Mouse (Mus musculus) CD8-positive naive resting alpha-beta T cell, adult 2 months (primary cell): ENCODE measurements at regions not wholly inside any gene's neighbourhood (a gene's known extent, or its start where the extent isn't known, plus 50 kb on each side); places are given as distances from the start of the nearest gene placed in this dataset.

Experiments used
- DNase-seq, 2 experiments: peaks; one replicate each; pipeline ENCODE4 v3.0.0; 2022; ENCODE audit warnings: low read depth in 2 of 2, low spot score in 2 of 2

DNA sequence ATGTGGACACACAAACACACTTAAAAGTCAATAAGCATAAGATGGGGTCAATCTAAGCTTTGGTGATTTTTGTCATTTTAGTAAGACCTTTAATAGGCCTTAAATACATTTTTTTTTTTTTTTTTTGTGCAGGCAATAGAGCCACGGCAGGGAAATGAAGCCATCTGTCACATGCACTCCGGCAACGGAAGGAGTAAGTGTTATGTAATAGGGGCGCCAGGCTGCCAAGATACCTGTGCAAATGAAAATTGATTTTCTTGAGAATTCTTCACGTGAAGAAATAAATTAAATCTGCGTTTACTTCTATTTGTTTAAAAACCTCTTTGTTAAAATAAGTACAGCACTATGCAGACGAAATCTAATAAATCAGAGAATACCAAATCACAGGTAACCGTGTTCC lies 54.6 kb upstream of the Card11 start:
- DNase-seq: no peak

DNA sequence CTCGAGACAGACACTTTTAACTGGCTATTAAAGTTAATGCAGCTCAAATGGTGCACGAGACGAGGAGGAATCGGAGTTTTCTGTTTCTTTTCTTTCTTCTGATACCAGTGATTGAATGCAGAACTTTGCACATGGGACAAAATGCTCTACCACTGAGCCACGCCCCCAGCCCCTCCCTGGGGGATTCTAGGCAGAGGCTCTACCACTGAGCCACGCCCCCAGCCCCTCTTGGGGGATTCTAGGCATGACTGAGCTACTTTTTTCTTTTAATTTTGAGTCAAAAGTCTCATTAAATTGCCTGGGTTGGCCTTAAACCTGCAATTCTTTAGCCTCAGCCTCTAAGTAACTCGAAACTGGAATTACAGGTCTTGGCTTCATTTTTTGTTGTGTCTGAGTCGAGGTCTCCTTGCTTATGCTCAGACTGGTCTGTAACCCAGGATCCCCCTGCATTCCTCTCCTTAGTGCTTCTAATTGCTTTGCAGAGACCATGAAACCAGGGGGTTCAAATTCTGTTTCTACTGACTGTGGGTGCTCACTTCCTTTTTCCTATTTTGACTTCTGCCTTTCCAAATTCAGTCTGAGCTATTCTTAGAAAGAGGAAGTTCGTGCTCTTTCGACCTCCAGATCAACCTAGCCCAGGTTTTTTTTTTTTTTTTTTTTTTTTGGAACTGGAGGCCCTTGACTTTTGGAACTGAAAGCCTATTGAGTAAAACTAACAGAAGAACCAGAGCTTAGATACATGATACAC lies 55.4 kb upstream of the Card11 start:
- DNase-seq: no peak

DNA sequence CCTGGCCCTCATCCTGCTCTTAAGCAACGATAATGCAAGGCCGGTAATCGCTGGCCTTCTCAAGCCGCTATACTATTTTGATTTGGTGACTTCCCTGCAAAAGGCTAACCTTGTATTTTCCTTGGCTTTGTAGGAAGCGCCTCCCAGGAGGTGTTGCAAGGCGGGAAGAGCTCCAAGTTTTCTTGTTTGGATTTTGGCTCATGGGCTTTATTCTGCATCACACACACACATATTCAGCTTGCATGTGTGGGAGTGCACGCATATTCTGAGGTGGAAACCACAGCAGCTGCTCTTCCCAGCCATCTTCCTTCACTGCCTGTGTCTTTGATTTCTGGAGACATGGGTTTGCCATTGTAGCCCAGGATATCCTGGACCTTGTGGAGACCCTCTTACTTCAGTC lies 57.8 kb upstream of the Card11 start:
- no peak for DNase-seq

DNA sequence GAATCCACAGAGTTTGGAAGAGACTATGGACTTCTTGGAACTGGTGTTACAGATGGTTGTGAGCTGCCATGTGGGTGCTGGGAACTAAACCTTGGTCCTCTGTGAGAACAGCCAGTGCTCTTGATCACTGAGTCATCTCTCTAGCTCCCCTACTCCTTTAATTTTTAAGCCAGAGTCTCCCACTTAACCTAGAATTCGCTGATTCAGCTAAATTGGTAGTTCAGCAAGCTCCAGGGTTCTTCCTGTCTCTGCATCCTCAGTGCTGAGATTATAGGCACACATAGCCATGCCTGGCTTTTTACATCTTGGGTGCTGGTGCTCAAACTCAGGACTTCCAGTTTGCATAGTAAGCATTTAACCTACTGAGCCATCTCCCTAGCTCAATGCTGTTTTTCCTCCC lies 58.5 kb upstream of the Card11 start:
- no peak for DNase-seq

DNA sequence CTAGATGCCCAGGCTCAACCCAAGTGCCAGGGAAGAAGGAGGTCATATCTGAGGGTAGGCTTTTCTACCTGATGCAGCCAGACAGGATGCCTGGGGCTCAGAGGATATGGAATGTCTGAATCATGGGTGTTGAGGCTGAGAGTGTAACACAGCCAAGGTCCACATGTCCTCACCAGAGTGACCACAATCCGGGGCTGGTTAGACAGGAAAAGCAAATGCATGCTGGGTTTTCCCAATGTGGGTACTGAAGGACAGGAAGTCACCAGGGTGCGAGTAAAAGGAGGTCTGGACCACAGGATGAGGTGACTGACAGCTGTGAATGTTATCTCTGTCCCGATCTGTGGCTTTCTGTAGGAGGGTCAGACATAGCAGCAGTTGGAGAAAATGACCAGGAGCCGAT lies 61.8 kb upstream of the Card11 start:
- no peak for DNase-seq

- no peak for DNase-seq
Measured at GRCm38 (mm10) chr5:141067561-141067960, 67.2 kb upstream of the Card11 start.

- DNase-seq: no peak
Measured at GRCm38 (mm10) chr5:141074457-141074856, 74.1 kb upstream of the Card11 start.

GRCm38 (mm10) chr5:141076158-141076557 lies 75.8 kb upstream of the Card11 start:
- no peak for DNase-seq

- no peak for DNase-seq
Measured at GRCm38 (mm10) chr5:141076942-141077341, 76.6 kb upstream of the Card11 start.

DNA sequence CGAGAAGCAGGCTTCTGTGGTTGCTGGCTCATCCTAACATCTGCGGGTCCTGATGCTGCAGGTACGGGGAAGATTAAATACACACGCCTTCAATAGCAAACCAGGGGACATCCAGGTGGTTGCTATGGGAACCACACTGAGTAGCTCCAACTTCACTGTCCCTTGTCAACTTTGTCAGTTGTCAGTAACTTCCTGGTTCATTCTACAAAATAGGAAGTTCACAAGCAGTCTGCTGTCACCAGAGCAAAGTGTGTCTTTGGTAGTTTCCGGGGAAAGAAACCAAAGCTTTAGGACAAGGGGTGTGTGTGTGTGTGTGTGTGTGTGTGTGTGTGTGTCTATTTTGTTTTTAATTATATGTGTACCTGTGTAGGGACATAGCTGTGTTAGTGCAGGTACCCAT lies 80.5 kb upstream of the Card11 start:
- DNase-seq: no peak

- peak in 1 of 2 experiments; percentile 16 for DNase-seq
Measured at GRCm38 (mm10) chr5:141084056-141084730, 83.8 kb upstream of the Card11 start.

- peak in 1 of 2 experiments; percentile 29 for DNase-seq
Measured at GRCm38 (mm10) chr5:141084746-141085145, 84.4 kb upstream of the Card11 start.

DNA sequence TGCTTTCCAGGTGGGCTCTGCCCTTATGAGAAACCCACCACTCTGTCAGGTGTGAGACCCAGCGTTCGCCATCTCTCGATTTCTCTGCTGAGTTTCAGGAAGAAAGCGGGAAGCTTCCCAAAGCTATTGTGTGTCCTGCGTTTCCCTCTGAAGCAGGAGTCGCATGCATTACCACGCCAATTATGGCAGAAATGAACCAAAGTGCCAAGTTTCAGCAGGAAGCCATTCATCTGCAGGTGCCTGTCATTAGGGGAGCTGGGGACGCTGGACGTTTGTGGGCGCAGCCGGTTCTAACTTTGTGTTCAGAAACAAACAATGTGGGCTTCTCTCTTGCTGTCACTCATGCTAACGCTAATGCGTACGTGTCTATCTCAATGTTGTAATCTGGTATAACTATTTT lies 91.3 kb upstream of the Card11 start:
- no peak for DNase-seq

- peak in 1 of 2 experiments; percentile 53 for DNase-seq
Measured at GRCm38 (mm10) chr5:141093641-141094040, 93.3 kb upstream of the Card11 start.

GRCm38 (mm10) chr5:141097878-141098277 lies 97.5 kb upstream of the Card11 start:
- no peak for DNase-seq

GRCm38 (mm10) chr5:141111666-141112065 lies 111.3 kb upstream of the Card11 start:
- no peak for DNase-seq

DNA sequence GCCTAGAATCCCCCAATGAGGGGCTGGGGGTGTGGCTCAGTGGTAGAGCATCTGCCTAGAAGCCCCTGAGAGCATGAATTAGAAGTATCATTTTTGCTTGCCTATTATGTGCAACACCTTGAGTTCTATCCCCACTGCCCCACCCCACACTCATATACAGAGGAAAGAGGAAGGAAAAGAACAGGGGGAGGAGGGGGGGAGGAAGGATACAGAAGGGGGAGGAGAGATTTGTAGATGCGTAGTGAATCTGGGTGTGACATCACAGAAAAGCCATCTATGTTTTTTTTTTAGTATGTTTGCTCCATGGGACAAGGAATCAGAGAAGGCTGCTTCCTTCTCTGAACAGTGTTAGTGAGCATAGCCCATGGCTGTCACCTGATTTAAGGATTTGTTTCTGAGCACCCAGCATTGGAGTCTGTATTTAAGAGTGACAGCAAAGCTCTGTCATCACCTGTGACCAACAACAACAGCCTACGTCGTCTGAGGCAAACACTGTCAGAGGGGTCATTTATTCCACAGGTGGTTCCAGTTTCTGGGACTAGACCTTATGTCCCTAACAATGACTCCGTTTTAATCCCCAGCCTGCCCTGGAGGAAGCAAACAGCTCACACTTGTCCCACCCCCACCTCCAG lies 115.0 kb upstream of the Card11 start:
- DNase-seq: no peak

DNA sequence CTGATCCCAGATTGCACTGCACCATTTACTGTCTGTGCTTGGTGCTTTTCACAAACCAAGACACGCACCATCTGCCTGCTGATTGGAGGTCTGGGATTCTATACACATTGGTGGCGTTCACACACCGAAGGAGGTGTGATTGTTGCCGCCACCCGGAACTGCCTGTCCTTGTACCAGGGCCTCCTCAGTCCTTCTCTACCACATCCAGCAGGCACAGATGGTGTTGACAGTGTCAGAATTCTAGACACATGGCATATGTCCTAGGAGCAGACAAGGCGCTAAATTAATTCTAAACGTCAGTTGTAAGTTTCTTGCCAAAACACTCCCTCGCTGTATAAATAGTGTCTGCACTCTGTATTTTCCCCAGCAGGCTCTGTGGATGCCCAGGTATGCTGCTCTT lies 115.6 kb upstream of the Card11 start:
- DNase-seq: no peak

DNA sequence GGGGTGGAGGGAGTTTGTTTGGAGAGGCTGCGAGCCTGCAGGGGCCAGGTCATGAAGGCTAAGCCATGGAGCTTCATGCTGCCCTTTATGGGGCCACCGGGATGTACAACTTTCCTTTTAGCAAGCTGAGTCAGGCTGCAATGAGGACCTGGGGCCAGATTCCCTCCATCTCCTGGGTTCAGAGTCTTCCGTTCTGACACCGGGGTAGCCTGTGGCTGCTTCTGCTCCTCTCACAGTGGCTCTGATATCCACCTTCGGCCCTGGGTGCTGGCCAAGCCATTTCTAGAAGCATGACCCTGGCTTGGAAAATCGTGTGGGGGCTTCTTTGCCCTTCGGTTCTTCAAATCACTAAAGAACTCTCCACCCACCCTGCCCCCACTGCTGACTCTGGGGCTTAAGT lies 115.4 kb upstream of the Sdk1 start:
- no peak for DNase-seq

DNA sequence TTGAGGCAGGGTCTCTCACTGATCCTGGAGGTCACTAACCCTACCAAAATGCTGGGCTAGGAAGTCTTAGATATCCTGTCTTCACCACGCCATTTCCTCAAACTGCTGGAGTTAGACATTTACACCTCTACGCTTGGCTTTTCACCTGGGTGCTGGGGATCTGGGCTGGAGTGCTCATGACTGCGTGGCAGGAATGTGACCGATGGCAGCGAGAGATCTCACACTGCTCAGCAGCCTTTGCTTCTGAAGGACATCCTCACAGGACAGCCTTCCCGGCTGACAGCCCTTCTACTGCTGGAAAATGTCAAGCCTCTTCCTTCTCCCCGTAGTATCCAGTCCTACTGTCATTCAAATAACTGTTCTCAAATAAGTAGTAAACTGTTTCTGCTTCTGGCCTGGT lies 114.8 kb upstream of the Sdk1 start:
- no peak for DNase-seq

DNA sequence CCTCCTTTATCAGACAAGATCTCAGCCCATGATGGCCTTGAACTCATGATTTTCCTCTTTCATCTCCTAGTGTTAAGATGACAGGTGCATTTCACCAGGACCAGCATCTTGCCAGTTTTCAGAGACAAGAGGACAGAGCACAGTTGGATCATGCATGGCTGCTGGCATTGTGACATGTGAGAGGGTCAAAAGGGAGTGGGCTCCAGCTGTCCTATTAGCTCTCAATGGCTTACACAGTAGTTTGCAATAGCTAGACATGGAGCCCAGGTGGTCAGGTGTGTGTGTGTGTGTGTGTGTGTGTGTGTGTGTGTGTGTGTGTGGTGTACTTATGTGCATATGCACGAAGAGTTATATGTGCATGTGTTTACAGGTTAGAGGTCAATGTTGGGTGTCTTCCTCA lies 110.3 kb upstream of the Sdk1 start:
- no peak for DNase-seq

- DNase-seq: no peak
Measured at GRCm38 (mm10) chr5:141131906-141132305, 109.4 kb upstream of the Sdk1 start.
